Mouse (Mus musculus): Measurements from ENCODE around the gene Pidd1.

GRCm38 (mm10) chr7:141484186-141485120, 40.6 kb upstream of the Pidd1 start:
- TF ChIP-seq POLR2A (IDR thresholded peaks at IDR 0.05; ENCODE audit: control insufficient read depth, low read depth, low read length) (no peak), CTCF (IDR thresholded peaks at IDR 0.05; ENCODE audit: control insufficient read depth, insufficient read depth, insufficient replicate concordance, low read depth, low read length) (no peak)

Measured in testis, adult 2 months (tissue).